Mouse (Mus musculus) liver, adult 2 months (tissue): ENCODE measurements around the gene Amfr.

Source experiments
- CTCF ChIP-seq: fragments of 200-500 bp; IDR thresholded peaks from 2 replicates; pipeline ENCODE4 v1.5.1; 2011; ENCODE audit warnings: low read depth, low read length, control low read depth
- POLR2A ChIP-seq: fragments of 200-500 bp; IDR thresholded peaks from 2 replicates; pipeline ENCODE4 v1.6.1; 2011; ENCODE audit warnings: low read length, control low read depth; ENCODE audit not compliant: insufficient read depth; ENCODE audit errors: extremely low read depth

DNA sequence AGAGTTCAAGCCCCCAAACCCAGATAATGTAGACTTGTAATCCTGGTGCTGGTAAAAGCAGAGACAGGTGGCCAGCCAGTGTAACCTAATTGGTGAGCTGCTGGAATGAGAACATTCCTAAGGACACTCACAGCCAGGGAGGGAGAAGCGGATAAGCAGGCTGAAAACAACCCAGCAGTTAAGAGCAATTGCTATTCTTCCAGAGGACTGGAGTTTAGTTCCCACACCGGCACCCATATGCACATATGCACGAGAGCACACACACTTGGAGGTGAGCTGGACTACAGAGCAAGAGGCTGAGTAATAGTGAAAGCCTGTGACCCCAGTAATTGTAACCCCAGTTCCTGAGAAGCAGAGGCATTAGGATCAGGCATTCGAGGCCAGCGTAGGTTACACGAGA, 11.3 kb upstream of the Amfr start:
- TF ChIP-seq CTCF (no peak), POLR2A (no peak)
